Mouse (Mus musculus): ENCODE results near the gene Ppm1h. TPM values are rescaled to one million over a fixed set of nuclear protein-coding genes. Genes with fewer than 3 reads are reported as not detected.

Ppm1h gene
- total RNA-seq, 2 experiments from 2014 or later: 6.7 to 7.8 TPM

- intact Hi-C loops (cut with DNase I): no loop called here
- no peak for DNase-seq
These were observed 17.8 kb downstream of the Ppm1h start for GRCm38 (mm10) chr10:122696335-122696734.

- DNase-seq: no peak
- intact Hi-C loops (cut with DNase I): no loop called here
These were observed 19.8 kb downstream of the Ppm1h start for GRCm38 (mm10) chr10:122698347-122698746.

GRCm38 (mm10) chr10:122704901-122705300 is 26.3 kb downstream of the Ppm1h start:
- intact Hi-C loops (cut with DNase I): no loop called here
- no peak for DNase-seq

- DNase-seq: no peak
- intact Hi-C loops (cut with DNase I): no loop called here
These were observed 26.9 kb downstream of the Ppm1h start for GRCm38 (mm10) chr10:122705457-122705856.

GRCm38 (mm10) chr10:122711381-122711811 is 32.8 kb downstream of the Ppm1h start:
- DNase-seq: no peak
- intact Hi-C loops (cut with DNase I): no loop called here

DNA sequence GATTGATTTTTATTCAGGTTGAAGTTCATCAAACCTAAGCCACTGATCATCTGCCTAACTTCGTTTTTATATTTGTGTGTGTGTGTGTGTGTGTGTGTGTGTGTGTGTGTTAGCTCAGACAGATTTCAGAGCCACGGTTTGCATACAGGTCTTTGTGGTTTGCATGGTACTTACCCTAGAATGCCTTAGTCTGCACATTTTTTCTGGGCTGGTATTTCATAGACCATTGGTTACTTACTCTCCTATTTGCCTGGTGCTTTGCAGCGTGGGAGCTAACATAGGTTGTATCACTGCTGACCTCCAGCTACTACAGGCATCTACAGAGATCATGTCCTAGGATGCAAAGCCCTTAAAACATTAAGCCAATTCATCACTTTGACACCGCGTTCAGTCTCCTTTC is 33.7 kb downstream of the Ppm1h start:
- intact Hi-C loops (cut with DNase I): no loop called here
- no peak for DNase-seq

GRCm38 (mm10) chr10:122715856-122716255 is 37.3 kb downstream of the Ppm1h start:
- no peak for DNase-seq
- intact Hi-C loops (cut with DNase I): no loop called here

- DNase-seq: no peak
- intact Hi-C loops (cut with DNase I): no loop called here
These were observed 37.7 kb downstream of the Ppm1h start for GRCm38 (mm10) chr10:122716286-122716685.

DNA sequence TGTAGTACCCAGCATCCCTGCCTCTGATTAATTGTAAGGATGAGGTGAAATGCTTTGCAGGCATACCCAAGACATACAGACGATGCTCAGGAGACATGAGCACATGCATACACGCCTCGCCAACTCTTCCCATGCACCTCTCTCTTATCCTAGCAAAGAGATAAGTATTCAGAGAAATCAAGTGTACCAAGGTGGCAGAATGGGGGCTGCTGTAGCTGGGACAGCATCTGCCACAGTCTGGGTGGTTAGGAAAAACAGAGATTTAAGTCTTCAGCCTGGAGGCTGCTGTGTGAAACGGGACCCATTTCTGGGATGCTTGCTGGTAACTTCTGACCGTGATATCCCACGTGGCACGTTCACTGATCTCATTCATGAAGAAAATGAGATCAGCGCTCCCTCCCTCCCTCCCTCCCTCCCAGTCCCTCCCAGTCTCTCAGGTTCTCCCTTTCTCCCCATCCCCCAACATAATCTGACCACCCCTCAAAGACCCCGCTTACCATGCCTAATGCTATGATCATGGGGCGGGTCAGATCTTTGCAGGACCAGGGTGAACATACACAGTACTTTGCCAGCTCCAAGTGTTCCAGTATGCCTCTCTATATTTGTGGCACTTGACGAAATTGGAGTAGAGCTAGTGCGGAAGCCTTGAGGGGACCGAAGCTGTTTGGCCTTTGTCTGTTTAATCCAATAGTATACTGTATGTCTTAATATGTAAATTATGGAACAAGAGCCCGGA is 38.3 kb downstream of the Ppm1h start:
- intact Hi-C loops (cut with DNase I): no loop called here
- DNase-seq: no peak

DNA sequence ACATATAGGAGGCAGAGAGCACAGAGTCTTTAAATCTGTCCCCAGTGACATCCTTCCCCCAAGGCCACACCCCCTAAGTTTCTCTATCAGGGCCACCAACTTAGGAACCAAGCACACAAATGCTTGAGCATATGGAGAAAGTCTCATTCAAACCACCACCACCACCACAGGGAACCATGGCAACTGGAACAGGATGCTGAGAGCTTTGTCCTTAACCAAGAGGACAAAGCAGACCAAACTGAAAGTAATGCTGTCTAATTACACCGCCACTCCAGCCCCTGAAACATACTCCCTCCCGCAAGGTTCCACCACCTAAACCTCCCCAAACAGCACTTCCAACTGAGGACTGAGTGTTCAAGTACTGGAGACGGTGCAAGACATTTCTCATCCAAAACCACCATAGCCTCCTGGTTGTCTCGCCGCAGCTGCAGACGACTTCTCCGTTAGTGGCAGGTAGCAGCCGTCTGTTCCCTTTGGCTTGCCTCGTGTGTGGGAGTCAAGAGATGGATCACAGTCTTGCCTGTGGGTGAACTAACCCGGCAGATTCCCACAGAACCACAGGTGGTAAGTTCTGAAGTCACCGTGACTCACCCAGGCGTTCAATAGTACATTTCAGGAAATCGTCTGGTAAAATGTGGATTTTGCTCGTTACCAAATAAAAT is 39.3 kb downstream of the Ppm1h start:
- no peak for DNase-seq
- intact Hi-C loops (cut with DNase I): no loop called here

DNA sequence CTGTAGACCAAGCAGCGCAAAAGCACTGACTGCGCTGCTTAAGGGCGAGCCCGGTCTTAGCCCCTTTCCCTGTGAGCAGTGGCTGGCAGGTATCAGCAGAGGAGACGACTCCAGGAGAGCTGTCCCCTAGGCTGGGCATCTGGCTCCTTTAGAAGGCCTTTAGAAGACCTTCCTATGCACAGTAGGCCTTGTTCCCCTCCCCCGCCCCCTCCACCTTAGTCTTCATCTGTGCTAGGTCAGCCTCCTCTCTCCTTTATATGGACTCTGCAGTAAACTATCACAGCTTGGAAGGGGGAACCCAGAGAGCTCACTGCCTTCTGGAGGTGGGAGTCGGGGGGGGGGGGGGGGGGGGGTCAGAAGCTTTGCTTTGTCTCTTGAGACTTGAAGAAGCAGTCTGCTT is 40.4 kb downstream of the Ppm1h start:
- DNase-seq: no peak

GRCm38 (mm10) chr10:122722111-122722510 is 43.5 kb downstream of the Ppm1h start:
- intact Hi-C loops (cut with DNase I): no loop called here

More for the DNA sequence above, 40.4 kb downstream of the Ppm1h start:
- intact Hi-C loops (cut with DNase I): no loop called here

DNA sequence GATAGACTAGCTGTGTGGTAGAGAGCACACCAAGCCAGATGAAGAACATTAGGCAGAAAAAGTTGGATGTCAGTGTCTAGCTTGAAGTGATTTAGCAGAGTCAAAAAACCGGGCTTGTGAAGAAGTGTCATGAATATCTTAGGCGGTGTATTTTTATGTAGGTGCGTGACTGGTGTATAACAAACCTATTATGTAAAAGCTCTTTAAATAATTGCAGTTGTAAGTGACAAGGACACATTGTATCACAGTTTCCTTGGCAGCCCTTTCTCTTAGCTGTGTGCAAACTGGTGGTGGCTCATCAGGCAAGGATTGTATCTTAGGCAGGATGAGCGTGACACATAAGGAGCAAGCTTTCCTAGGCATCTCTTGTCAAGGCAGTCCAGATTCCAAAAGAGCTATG is 46.1 kb downstream of the Ppm1h start:
- DNase-seq: no peak
- intact Hi-C loops (cut with DNase I): no loop called here

More at GRCm38 (mm10) chr10:122722111-122722510, 43.5 kb downstream of the Ppm1h start:
- DNase-seq: no peak

DNA sequence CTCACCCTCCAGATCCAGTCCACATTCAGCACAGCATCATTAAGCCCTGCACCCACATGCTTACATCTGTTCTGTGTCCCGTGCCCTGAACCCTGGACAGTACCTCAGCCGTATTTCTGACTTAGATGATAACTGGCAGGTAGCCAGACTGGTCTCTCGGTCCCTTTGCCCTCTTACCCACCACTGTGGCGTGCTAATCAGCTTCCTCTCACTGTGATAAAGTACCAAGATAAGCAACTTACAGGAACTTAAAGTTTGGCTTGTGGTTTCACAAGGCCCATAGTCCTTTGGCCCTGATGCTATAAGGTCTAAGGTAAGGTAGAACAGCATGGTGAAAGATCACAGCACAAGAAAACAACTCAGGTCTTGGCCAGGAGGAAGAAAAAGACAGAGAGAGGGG is 48.7 kb downstream of the Ppm1h start:
- intact Hi-C loops (cut with DNase I): no loop called here
- DNase-seq: no peak

DNA sequence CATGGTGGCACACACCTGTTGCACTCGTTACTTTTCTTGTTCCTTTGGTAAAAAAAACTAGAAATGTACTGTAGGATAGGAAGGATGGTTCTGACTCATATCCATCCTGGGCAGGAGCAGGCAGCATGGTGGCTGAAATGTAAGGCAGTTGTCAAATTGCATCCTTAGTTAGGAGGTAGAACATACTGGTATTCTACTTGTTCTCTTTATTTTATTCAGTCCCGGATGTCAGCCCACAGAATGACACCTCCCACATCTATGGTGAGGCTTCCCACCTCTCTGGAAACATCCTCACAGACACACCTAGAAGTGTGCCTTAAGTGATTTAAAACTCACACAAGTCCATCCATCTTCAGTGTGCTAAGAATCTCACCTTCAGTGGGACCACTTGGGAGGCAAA is 49.6 kb downstream of the Ppm1h start:
- intact Hi-C loops (cut with DNase I): no loop called here
- no peak for DNase-seq

GRCm38 (mm10) chr10:122732146-122732545 is 53.6 kb downstream of the Ppm1h start:
- intact Hi-C loops (cut with DNase I): no loop called here
- DNase-seq: no peak

DNA sequence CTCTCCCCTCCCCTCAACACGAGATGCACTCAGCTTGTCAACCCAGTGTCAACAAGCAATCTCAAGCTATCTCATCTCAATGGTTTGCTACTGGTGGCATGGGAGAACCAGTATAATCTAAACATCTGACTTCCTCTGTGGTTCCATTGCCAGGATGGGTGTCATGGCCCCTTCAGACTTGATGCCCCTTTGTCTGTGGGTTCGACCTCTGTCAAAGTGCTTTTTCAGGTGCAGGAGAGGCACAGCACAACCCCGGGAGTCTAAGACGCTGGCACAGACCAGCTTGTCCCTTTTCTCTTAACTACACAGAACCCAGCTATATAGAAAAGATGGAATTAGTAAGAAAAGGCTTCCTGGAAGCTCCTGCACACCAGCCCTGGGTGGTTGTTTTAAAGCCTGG is 56.0 kb downstream of the Ppm1h start:
- DNase-seq: no peak
- intact Hi-C loops (cut with DNase I): no loop called here

DNA sequence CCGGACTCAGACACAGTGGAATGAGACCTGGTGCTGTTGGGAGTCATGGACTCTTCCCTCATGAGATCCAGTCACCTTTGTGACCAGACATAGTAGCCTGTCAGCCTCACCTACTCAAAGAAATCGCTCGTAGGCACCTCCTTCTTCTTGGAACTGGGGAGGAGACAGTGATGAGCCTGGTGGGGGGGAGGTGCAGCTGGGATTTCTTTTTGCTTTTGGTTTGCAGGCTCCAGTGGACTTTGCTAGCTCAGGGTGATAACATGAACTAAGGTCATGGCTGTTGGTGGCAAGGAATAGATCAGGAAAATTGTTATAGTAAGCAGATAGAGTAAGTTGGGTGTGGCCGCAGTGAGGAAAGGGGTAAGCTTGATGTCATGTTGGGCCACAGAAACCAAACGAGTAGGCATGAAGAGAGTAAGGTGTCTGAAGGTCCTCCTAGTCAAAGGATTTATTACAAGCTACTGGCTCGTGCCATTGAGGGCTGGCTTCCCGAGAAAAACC is 56.8 kb downstream of the Ppm1h start:
- intact Hi-C loops (cut with DNase I): no loop called here
- DNase-seq: no peak

- DNase-seq: no peak
- intact Hi-C loops (cut with DNase I): no loop called here
These were observed 58.3 kb downstream of the Ppm1h start for GRCm38 (mm10) chr10:122736835-122737234.

- DNase-seq: no peak
- intact Hi-C loops (cut with DNase I): no loop called here
These were observed 60.0 kb downstream of the Ppm1h start for GRCm38 (mm10) chr10:122738526-122738925.

DNA sequence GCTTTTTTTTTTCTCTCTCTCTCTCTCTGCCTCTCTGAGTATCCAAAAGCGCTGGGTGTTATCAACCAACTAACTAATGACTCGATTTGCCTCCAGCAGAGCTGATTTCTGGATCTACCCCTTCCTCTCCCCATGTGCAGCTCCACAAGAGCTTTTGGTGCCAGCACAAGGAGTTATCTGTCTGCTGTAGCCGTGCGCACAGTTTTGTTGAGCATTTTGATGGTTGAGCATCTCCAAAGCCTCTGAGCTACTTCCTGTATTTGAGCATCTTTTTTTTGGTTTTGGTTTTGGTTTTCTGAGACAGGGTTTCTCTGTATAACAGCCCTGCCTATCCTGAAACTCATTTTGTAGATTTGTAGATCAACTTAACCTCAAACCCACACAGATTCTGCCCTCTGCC is 60.5 kb downstream of the Ppm1h start:
- DNase-seq: no peak
- intact Hi-C loops (cut with DNase I): no loop called here

- DNase-seq: no peak
- intact Hi-C loops (cut with DNase I): no loop called here
These were observed 61.6 kb downstream of the Ppm1h start for GRCm38 (mm10) chr10:122740117-122740516.
